Mouse (Mus musculus): Measurements from ENCODE around the gene Stap2. TPM values are rescaled to one million over a fixed set of nuclear protein-coding genes. Genes with fewer than 3 reads are reported as not detected.

Gene Stap2
- total RNA-seq, 2 experiments from 2014 or later, result 0.98 TPM; not detected in 1

DNA sequence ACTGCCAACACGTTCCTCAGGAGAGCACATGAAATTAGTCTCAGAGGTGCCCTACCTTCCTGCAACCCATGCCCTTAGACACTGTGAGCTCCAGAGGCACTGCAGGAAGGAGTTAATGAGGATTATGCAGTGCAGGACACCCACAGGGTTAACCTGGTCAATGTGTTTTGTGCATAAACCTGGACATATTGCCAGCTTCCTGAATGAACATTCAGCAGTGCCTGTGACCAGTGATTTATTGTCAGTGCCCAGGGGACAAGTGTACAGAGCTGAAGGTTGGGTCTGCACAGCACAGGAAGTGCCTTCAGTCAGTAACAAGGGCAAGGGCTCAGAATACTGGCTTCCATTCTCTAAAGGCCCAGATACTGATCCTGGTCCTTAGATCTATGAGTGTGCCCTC, 21.5 kb upstream of the Stap2 start:
- ATAC-seq (replicated peaks; ENCODE audit: low FRiP score, poor library complexity, severe bottlenecking), result no peak

DNA sequence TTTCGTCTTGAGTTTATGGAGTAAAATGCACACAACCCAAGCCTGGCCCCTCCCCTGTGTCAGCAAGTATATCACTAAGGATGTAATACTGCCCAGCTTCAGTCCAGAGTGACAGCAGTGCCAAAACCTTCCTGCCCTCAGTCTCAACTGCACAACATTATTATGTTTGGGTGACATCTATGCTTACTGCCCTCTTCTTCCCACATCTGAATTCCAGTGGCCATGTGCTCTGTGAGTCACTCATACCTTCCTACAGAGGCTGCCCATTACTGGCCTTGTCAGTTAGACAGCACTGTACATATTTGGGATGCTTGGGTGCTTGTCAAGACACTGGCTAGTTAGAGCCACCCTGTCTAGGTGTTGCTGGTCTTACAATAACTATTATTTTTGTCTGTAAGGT, 20.9 kb upstream of the Stap2 start:
- no peak for ATAC-seq (replicated peaks; ENCODE audit: low FRiP score, poor library complexity, severe bottlenecking)

DNA sequence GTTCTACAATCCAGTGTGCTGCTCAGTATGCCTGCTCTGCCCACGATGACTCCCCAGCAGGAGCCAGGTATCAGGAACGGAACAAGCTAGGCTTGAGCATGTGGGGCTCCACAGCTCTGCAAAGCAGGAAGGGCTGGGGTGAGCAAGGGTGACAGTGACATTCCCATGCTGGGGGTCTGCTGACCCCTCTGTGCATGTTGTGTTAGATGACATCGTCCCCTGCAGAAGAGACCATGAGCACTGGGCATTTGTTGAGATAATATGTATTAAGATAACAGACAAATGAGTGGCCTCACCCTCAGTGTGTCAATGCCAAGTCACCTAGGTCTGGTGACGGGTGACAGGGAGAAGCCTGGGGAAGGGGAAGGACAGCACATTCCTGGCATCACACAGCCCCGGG, 19.5 kb upstream of the Stap2 start:
- no peak for ATAC-seq (replicated peaks; ENCODE audit: low FRiP score, poor library complexity, severe bottlenecking)

DNA sequence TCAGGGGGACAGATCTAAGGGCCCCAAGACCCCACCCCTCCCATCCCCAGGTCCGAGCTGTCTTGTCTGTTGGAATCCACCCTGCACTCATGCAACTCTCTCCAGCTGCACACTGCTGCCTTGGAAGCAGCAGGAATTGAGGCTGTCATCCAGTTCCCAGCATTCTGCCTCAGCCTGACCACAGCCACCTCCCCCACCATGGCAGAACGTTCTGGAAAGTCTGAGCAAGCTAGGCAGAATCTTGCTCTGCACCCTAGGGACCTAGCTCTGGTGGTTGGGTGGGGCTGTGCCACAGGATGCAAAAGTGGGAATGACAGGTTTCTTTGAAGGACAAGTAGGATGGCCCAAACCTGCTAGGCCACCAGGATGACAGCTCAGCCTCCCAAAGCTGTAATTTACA, 19.1 kb upstream of the Stap2 start:
- no peak for ATAC-seq (replicated peaks; ENCODE audit: low FRiP score, poor library complexity, severe bottlenecking)

DNA sequence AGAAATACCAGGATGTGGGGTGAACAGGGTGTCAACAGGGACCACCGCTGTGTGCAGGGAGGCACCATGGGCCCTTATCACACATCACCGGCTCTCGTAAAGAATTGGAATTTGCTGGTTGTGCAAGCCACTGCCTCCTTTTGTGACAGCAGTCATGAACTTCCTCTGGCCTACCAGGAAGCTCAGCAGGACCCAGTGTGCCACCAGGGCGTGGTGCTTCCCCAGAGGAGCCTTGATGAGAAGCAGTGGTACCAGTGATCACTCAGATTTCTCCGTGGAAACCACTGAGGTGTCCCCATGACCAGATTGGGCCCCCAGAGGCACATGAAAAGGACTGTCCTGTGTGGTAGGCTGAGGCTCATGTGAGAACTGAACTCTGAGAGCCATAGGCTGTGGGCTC, 18.0 kb upstream of the Stap2 start:
- no peak for ATAC-seq (replicated peaks; ENCODE audit: low FRiP score, poor library complexity, severe bottlenecking)

DNA sequence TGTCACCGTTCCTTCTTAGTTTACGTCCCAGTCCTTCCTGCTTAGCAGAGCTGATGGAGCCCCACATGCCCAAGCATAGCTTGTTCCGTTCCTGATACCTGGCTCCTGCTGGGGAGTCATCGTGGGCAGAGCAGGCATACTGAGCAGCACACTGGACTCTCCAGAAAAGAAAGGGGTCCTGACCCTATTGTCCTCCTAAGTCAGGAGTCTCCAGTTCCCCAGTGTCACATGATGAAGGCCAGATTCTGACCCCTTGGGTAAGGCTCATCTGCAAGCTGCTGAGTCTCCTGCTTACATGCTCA, 17.6 kb upstream of the Stap2 start:
- no peak for ATAC-seq (replicated peaks; ENCODE audit: low FRiP score, poor library complexity, severe bottlenecking)

DNA sequence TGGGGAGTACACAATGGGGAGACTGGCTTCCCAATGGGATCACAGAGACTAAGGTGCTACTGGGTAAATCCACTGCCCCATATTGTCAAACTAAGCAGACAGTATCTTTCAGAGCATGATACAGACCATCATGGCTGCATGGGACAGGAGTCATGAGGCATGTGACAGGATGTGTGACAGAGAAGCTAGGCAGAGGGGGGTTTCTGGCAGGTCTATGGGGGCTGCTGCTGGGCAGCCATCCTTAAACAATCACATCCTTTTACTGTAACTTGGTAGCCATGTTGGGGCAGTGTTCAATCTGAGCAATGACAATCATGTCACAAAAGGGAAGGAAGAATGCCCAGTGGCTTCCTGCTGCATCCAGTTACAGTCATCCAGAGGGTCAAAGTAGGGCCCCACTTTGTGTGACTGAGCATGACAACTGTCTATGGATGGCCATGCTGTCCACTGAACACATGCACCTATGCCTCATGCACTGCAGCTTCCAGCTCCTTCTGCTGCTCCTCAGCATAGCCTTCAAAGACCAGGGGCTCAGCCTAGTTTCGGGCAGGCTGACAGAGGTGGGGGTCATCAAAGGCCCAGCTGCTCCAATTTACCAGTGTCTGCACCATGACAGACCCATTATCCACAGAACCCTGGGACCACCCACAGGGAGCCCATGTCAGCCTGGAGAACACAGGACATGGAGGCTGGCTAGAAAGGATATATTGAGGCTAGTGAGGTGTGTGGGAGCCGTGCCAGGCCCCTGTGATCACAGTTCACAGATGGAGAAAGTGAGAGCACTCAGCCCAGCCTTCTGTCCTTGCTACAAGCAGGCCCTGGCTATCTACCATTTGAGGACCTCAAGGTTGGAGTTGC, 17.0 kb upstream of the Stap2 start:
- no peak for ATAC-seq (replicated peaks; ENCODE audit: low FRiP score, poor library complexity, severe bottlenecking)

DNA sequence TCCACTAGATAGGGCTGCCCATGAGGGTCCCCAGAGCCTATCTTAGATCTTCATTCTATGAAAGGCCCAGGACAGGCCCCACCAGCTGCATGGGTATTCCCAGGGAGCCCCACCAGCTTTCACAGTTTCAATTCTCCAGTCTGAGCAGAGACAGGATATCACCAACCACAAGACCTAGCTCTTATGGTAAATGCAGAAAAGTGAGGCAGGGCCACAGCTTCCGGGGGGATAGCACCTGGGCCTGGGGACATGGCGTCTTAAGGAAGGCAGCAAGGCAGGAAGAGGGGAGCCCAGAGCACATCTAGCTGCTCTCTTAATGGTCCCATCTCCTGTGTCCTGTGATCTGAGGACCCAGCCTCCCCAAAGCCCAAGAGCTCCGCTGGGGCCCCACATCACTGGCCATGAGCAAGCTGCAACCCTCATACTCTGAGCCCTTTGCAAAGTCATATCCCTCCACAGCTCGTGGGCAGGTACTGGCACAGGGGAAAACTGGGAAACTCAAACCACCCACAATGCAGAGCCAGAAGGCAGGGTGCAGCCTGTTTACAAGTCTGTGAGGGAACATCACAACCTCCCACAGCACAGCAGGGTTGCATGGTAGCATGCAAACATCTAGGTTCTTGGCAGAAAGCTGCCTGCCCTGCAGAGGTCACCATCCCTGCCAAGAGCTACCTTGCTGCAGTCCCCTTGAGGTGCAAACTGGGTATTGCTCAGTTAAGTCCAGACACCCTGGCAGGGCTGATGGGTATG, 16.0 kb upstream of the Stap2 start:
- ATAC-seq (replicated peaks; ENCODE audit: low FRiP score, poor library complexity, severe bottlenecking), result no peak

DNA sequence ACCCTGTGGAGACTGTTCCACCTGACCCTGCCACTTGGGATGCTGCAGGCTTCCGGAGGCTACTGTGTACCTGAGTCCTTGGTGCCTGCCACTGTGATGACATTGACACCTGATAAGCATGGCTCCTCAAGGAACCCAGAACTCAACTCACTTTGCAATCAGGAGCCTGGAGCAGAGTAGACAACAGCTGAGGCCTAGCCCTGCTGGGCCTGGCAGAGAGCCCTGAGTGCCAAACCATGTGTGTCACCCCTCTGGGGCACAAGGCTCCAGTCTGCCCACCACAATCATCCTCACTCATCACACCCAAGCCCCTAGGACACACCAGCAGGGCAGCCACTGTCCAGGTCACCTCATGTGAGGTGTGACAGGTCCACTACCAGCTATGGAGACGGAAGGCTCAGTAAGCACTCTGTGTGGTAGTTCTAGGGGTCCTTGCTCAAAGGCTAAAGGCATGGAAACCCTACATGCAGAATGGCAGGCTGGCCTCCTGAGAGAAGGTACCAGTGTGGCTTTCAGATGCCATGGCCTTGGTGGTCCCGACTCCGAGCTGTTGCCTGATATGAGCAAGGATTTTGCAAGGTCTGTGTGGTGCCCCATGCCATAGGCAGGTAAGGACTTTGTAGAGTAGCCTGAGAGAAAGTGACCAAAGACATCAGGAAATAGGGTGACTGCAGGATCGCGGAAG, 15.2 kb upstream of the Stap2 start:
- no peak for ATAC-seq (replicated peaks; ENCODE audit: low FRiP score, poor library complexity, severe bottlenecking)

DNA sequence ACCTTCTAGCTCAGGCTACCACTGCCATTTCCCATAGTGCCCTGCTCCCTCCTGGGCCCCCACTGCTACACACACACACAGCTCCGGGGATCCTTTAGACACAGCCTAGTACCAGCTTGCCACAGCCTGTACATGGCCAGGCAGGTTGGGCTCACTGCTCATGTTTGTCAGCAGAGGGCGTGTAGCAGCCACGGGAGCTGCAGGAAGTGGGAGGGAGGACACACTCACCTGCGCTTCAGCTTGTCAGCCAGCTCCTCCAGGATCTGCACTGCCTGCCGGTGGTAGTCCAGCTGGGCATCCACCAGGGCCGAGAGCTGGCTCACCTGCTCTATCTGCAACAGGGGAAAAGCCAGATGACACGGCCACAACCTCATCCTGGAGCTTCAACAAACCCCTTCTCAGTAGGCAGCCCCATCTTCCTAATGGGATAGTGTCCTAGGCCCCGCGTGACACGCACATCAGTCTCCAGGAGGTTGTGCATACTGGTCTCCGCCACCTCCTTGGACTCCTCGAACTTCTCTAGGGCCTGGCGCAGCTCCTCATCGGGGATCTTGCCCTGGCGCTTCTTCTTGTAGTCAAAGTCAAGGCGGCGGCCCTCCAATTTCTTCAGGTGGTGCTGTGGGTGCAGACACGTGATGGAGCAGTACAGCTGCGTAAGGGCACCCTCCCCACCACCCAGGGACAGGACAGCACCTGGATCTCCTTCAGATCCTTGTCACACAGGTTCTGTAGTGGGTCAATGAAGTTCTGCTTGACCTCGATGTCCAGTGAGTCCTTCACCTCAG, 13.2 kb upstream of the Stap2 start:
- ATAC-seq (replicated peaks; ENCODE audit: low FRiP score, poor library complexity, severe bottlenecking), result no peak

DNA sequence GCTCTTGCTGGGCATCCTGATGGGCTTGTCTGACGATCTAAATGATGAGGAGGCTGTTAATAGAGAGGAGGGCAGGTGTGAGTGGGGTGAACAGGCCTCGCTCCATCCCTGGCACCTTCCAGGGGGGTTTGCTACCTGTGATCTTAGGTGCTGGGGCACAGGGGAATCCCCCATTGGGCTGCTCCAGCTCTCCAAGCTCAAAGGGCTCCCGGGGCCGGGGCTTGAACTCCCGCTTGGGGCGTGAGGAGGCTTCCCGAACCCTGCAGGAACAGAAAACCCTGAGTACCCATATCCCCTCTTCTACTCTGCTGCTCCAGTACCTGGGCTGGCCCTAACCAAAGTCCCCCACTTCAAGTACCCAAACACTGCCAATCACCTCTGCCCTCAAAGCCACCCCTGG, 12.5 kb upstream of the Stap2 start:
- no peak for ATAC-seq (replicated peaks; ENCODE audit: low FRiP score, poor library complexity, severe bottlenecking)

DNA sequence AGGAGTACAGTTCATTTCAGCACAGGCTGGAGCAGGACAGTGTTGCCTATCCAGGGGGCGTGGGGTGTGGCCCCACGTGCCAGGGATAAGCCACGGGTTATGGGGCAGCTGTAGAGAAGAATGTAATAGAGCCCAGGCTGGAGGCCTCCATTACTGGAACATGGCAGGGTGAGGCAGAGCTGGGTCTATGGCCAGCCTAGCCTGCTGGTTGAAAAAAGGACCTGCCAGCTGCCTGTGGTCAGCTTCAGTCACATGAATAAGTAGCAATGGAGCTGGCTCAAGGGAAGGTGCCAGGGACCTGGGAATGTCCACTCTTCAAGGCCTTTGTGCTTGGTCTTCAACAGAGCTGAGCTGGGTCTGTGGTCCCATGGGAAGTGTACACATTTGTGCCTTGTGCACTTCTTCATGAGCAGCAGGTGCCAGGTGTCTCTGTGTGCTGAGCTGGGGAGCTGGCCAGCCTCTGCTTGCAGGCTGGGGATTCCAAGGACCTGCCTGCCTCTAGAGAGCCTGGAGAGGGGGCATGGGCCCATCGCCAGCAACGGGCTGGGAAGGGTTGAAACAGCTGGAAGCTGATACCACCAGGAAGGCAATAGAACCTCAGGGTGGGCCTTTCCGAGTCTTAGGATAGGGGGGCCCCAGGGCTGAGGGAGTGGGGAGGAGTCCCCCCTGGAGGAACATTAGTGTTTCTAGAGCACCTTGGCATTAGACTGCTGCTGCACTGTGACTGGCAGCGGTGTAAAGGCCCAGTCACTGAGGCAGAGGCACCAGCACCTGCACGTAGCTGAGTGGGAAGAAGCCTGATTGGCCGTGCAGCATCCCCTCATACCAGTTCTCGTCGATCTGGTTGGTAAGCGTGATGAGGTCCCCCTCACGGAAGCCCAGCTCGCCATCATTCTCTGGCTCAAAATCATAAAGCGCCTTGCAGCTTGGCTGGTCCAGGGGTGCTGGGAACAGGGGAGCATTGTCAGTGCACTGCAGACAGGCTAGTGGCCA, 11.7 kb upstream of the Stap2 start:
- no peak for ATAC-seq (replicated peaks; ENCODE audit: low FRiP score, poor library complexity, severe bottlenecking)

DNA sequence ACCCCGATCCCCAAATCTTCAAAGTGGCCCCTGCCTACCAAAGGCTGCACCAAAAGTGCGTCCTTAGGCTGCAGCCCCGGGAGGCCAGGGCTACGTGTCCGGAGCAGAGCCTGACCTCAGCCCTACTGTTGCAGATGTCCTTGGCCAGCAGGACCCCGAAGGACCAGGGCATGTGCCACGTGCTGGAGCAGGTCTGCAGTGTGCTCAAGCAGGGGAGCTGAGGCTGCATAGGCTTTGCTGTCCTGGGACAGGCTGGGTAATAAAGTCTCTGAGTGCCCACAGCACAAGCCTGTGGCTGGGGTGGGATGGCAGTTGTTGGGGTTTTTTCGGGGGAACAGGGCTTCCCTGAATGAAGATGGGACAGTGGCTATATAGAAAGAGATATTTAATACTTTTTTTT, 11.0 kb upstream of the Stap2 start:
- no peak for ATAC-seq (replicated peaks; ENCODE audit: low FRiP score, poor library complexity, severe bottlenecking)

DNA sequence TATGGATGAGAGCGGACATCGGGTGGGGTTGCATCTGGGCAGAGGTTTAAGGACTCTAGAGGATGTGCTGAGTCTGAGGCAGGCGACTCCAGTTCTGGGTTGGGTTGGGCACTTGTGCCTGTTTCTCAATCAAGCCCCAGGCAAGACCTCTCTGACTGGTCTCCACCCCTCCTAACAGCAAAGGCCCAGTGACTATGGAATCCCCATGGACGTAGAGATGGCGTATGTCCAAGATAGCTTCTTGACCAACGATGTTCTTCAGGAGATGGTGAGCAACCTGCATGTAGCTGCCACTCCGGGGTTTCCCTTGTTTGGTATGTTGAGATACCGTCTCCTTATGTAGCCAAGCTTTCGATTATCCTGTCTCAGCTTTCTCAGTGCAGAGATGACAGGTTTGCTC, 9.9 kb upstream of the Stap2 start:
- ATAC-seq (replicated peaks; ENCODE audit: low FRiP score, poor library complexity, severe bottlenecking), result no peak

DNA sequence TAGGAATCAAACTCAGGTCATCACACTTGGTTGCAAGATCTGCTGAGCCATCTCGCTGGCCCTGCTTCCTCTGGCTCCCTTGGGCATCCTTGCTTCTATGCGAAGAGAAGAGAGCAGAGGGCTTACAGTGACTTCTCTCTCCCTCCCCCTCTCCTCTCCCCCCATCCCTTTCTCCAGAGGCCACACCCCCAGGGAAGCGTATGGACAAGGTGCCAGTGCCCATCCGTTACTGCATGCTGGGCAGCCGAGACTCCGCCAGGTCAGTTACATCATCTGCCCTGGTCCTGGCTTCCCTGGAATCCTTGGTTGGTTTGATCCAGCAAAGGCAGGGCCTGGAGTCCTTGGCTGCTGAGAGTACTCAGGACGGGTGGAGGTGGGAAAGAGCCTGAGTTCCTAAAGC, 6.1 kb upstream of the Stap2 start:
- ATAC-seq (replicated peaks; ENCODE audit: low FRiP score, poor library complexity, severe bottlenecking), result no peak

DNA sequence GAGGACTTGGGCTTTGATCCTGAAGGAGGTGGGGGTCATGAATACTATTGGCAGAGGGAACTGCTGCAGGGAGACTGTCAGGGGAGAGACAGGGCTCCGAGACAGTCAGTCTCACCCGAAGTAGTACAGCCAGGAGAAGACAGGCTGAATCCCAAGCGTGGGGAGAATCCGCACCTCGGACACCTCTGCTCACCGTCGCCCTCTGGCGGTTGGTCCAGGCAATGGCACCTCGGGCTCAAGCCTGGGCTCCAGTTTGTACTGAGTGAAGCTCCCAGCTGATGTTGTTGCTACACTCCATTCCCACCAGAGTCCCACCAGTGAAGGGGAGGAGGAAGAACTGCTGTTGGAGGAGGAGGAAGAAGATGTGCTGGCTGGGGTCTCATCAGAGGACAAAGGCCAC, 5.3 kb upstream of the Stap2 start:
- ATAC-seq (replicated peaks; ENCODE audit: low FRiP score, poor library complexity, severe bottlenecking), result peak; percentile 44; the same call in 1 of the 2 replicates

DNA sequence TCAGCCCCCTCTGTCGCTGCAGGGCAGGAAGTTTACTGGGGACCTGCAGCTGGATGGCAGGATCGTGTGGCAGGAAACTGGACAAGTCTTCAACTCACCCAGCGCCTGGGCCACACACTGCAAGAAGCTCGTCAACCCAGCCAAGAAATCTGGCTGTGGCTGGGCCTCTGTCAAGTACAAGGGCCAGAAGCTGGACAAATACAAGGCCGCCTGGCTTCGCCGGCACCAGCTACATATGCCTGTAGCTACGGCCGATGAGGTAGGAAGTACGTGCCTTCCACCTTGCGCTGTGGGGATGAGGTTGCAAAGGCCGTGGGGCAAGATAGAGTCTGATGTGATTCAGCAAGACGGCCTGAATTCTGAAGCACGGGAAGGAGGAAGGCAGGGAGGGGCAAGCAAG, 4.9 kb upstream of the Stap2 start:
- no peak for ATAC-seq (replicated peaks; ENCODE audit: low FRiP score, poor library complexity, severe bottlenecking)

DNA sequence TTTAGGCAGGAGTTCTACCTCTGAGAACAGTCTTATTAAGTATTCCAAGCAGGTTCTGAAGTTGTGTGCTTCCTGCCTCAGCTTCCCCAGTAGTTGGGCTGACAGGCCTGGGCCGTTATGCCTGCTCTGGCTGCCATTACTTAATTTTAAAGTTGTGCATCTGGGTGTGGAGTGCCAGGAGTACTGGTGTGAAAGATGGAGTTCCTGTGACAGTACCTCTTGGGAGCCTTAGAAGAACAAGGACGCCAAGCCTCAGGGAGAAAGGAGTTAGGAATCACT, 4.5 kb upstream of the Stap2 start:
- no peak for ATAC-seq (replicated peaks; ENCODE audit: low FRiP score, poor library complexity, severe bottlenecking)
